Mouse (Mus musculus): ENCODE data around the gene Pdcd2l. TPM values are rescaled to one million over a fixed set of nuclear protein-coding genes. Genes with fewer than 3 reads are reported as not detected.

The Pdcd2l gene
- polyA plus RNA-seq, 1 experiment from 2014 or later = 53.6 TPM

- peak within 1 kb of the TSS; percentile 93 for H3K27ac ChIP-seq (ENCODE audit: low read length)
- H3K9ac ChIP-seq (ENCODE audit: low read length) = peak within 1 kb of the TSS; percentile 86
- WGBS = under 1% methylated on average over 38 of the region's 39 CpGs
- H3K27me3 ChIP-seq (ENCODE audit: control insufficient read depth, insufficient read depth, low read length) = no peaks in the 10 kb centered on the region
- peak within 1 kb of the TSS; percentile 79 for H3K4me3 ChIP-seq (replicated peaks; ENCODE audit: low read length)
- H3K4me2 ChIP-seq (ENCODE audit: low read depth, low read length) = peak within 1 kb of the TSS; percentile 78
- H3K9me3 ChIP-seq (replicated peaks; ENCODE audit: control insufficient read depth, low read length) = no peaks in the 10 kb centered on the region
- peaks cover 37% of the 10 kb centered on the region for H3K4me1 ChIP-seq (ENCODE audit: control insufficient read depth, insufficient read depth, low read length)
- ATAC-seq (ENCODE audit: insufficient read depth, low FRiP score) = peak; percentile 78
- H3K36me3 ChIP-seq (ENCODE audit: control insufficient read depth, insufficient read depth, low read length) = peaks cover 10% of the 10 kb centered on the region; the same call in 1 of the 2 replicates
Observed at GRCm38 (mm10) chr7:34230116-34230515, 33.7 kb upstream of the Pdcd2l start, which contains the start of gene Gpi1. Gene Gpi1 (minus strand): TSS chr7:34230336.

GRCm38 (mm10) chr7:34229691-34230111, 33.2 kb upstream of the Pdcd2l start:
- Histone ChIP-seq H3K4me3 (replicated peaks; ENCODE audit: low read length) (peak overlapping the region; percentile 79), H3K9me3 (replicated peaks; ENCODE audit: control insufficient read depth, low read length) (no peaks in the 10 kb centered on the region), H3K4me1 (ENCODE audit: control insufficient read depth, insufficient read depth, low read length) (peaks cover 37% of the 10 kb centered on the region), H3K27ac (ENCODE audit: low read length) (peak overlapping the region; percentile 93), H3K27me3 (ENCODE audit: control insufficient read depth, insufficient read depth, low read length) (no peaks in the 10 kb centered on the region), H3K36me3 (ENCODE audit: control insufficient read depth, insufficient read depth, low read length) (peaks cover 10% of the 10 kb centered on the region; the same call in 1 of the 2 replicates), H3K9ac (ENCODE audit: low read length) (peak overlapping the region; percentile 86), H3K4me2 (ENCODE audit: low read depth, low read length) (peak overlapping the region; percentile 78)
- ATAC-seq (ENCODE audit: insufficient read depth, low FRiP score) = 0 out of 2 replicates have a peak, but pooled peaks have one; percentile 4
- WGBS = 0% methylated on average over 19 of the region's 19 CpGs

GRCm38 (mm10) chr7:34229153-34229552, 32.7 kb upstream of the Pdcd2l start:
- peak overlapping the region; percentile 93 for H3K27ac ChIP-seq (ENCODE audit: low read length)
- peak overlapping the region; percentile 86 for H3K9ac ChIP-seq (ENCODE audit: low read length)
- H3K9me3 ChIP-seq (replicated peaks; ENCODE audit: control insufficient read depth, low read length) = no peaks in the 10 kb centered on the region
- H3K36me3 ChIP-seq (ENCODE audit: control insufficient read depth, insufficient read depth, low read length) = peaks cover 10% of the 10 kb centered on the region; the same call in 1 of the 2 replicates
- peak overlapping the region; percentile 78 for H3K4me2 ChIP-seq (ENCODE audit: low read depth, low read length)
- H3K4me3 ChIP-seq (replicated peaks; ENCODE audit: low read length) = peak overlapping the region; percentile 79
- H3K4me1 ChIP-seq (ENCODE audit: control insufficient read depth, insufficient read depth, low read length) = peaks cover 37% of the 10 kb centered on the region
- no peaks in the 10 kb centered on the region for H3K27me3 ChIP-seq (ENCODE audit: control insufficient read depth, insufficient read depth, low read length)
- no peak for ATAC-seq (ENCODE audit: insufficient read depth, low FRiP score)
- 23% methylated on average over 5 of the region's 5 CpGs for WGBS

GRCm38 (mm10) chr7:34228641-34229040, 32.2 kb upstream of the Pdcd2l start:
- peak overlapping the region; percentile 86; the same call in 1 of the 2 replicates for H3K9ac ChIP-seq (ENCODE audit: low read length)

GRCm38 (mm10) chr7:34226846-34227245, 30.4 kb upstream of the Pdcd2l start:
- Histone ChIP-seq H3K27ac (ENCODE audit: low read length) (no peak overlapping the region), H3K4me1 (ENCODE audit: control insufficient read depth, insufficient read depth, low read length) (peaks cover 31% of the 10 kb centered on the region), H3K36me3 (ENCODE audit: control insufficient read depth, insufficient read depth, low read length) (peaks cover 19% of the 10 kb centered on the region), H3K4me2 (ENCODE audit: low read depth, low read length) (no peak overlapping the region), H3K4me3 (replicated peaks; ENCODE audit: low read length) (no peak overlapping the region), H3K9me3 (replicated peaks; ENCODE audit: control insufficient read depth, low read length) (no peaks in the 10 kb centered on the region; the same call in 1 of the 2 replicates), H3K9ac (ENCODE audit: low read length) (no peak overlapping the region), H3K27me3 (ENCODE audit: control insufficient read depth, insufficient read depth, low read length) (no peaks in the 10 kb centered on the region)
- ATAC-seq (ENCODE audit: insufficient read depth, low FRiP score) = no peak
- WGBS = 84% methylated on average over 12 of the region's 12 CpGs

More at GRCm38 (mm10) chr7:34228641-34229040, 32.2 kb upstream of the Pdcd2l start:
- WGBS = 39% methylated on average over 7 of the region's 9 CpGs
- Histone ChIP-seq H3K36me3 (ENCODE audit: control insufficient read depth, insufficient read depth, low read length) (peaks cover 10% of the 10 kb centered on the region; the same call in 1 of the 2 replicates), H3K4me1 (ENCODE audit: control insufficient read depth, insufficient read depth, low read length) (peaks cover 36% of the 10 kb centered on the region), H3K27me3 (ENCODE audit: control insufficient read depth, insufficient read depth, low read length) (no peaks in the 10 kb centered on the region), H3K4me3 (replicated peaks; ENCODE audit: low read length) (peak overlapping the region; percentile 79), H3K4me2 (ENCODE audit: low read depth, low read length) (peak overlapping the region; percentile 78), H3K27ac (ENCODE audit: low read length) (no peak overlapping the region), H3K9me3 (replicated peaks; ENCODE audit: control insufficient read depth, low read length) (no peaks in the 10 kb centered on the region)
- ATAC-seq (ENCODE audit: insufficient read depth, low FRiP score) = no peak

GRCm38 (mm10) chr7:34226086-34226485, 29.6 kb upstream of the Pdcd2l start:
- H3K4me3 ChIP-seq (replicated peaks; ENCODE audit: low read length) = no peak overlapping the region
- WGBS = 50% methylated on average over 8 of the region's 8 CpGs
- no peaks in the 10 kb centered on the region; the same call in 1 of the 2 replicates for H3K9me3 ChIP-seq (replicated peaks; ENCODE audit: control insufficient read depth, low read length)
- peaks cover 19% of the 10 kb centered on the region for H3K36me3 ChIP-seq (ENCODE audit: control insufficient read depth, insufficient read depth, low read length)
- no peaks in the 10 kb centered on the region for H3K27me3 ChIP-seq (ENCODE audit: control insufficient read depth, insufficient read depth, low read length)
- no peak for ATAC-seq (ENCODE audit: insufficient read depth, low FRiP score)
- no peak overlapping the region for H3K27ac ChIP-seq (ENCODE audit: low read length)
- no peak overlapping the region for H3K4me2 ChIP-seq (ENCODE audit: low read depth, low read length)
- no peak overlapping the region for H3K9ac ChIP-seq (ENCODE audit: low read length)
- H3K4me1 ChIP-seq (ENCODE audit: control insufficient read depth, insufficient read depth, low read length) = peaks cover 31% of the 10 kb centered on the region

- WGBS = 89% methylated on average over 6 of the region's 6 CpGs
- Histone ChIP-seq H3K9me3 (replicated peaks; ENCODE audit: control insufficient read depth, low read length) (no peaks in the 10 kb centered on the region; the same call in 1 of the 2 replicates), H3K27me3 (ENCODE audit: control insufficient read depth, insufficient read depth, low read length) (no peaks in the 10 kb centered on the region), H3K4me1 (ENCODE audit: control insufficient read depth, insufficient read depth, low read length) (peaks cover 30% of the 10 kb centered on the region), H3K27ac (ENCODE audit: low read length) (no peak overlapping the region), H3K9ac (ENCODE audit: low read length) (no peak overlapping the region), H3K4me2 (ENCODE audit: low read depth, low read length) (no peak overlapping the region), H3K36me3 (ENCODE audit: control insufficient read depth, insufficient read depth, low read length) (peaks cover 25% of the 10 kb centered on the region), H3K4me3 (replicated peaks; ENCODE audit: low read length) (no peak overlapping the region)
- ATAC-seq (ENCODE audit: insufficient read depth, low FRiP score) = no peak
Observed at GRCm38 (mm10) chr7:34224308-34224707, 27.8 kb upstream of the Pdcd2l start.

- H3K36me3 ChIP-seq (ENCODE audit: control insufficient read depth, insufficient read depth, low read length) = peaks cover 22% of the 10 kb centered on the region
- WGBS = 96% methylated on average over 10 of the region's 10 CpGs
- H3K4me2 ChIP-seq (ENCODE audit: low read depth, low read length) = no peak overlapping the region
Observed at GRCm38 (mm10) chr7:34222340-34222739, 25.9 kb upstream of the Pdcd2l start.

GRCm38 (mm10) chr7:34221594-34222250, 25.3 kb upstream of the Pdcd2l start:
- Histone ChIP-seq H3K27me3 (ENCODE audit: control insufficient read depth, insufficient read depth, low read length) (no peaks in the 10 kb centered on the region), H3K9ac (ENCODE audit: low read length) (no peak overlapping the region), H3K4me2 (ENCODE audit: low read depth, low read length) (no peak overlapping the region), H3K9me3 (replicated peaks; ENCODE audit: control insufficient read depth, low read length) (no peaks in the 10 kb centered on the region; the same call in 1 of the 2 replicates), H3K36me3 (ENCODE audit: control insufficient read depth, insufficient read depth, low read length) (peaks cover 17% of the 10 kb centered on the region), H3K4me1 (ENCODE audit: control insufficient read depth, insufficient read depth, low read length) (0 out of 2 replicates have a peak, but pooled peaks cover 10% of the 10 kb centered on the region), H3K27ac (ENCODE audit: low read length) (no peak overlapping the region), H3K4me3 (replicated peaks; ENCODE audit: low read length) (no peak overlapping the region)
- 86% methylated on average over 9 of the region's 9 CpGs for WGBS
- no peak for ATAC-seq (ENCODE audit: insufficient read depth, low FRiP score)

More at GRCm38 (mm10) chr7:34222340-34222739, 25.9 kb upstream of the Pdcd2l start:
- H3K27me3 ChIP-seq (ENCODE audit: control insufficient read depth, insufficient read depth, low read length) = no peaks in the 10 kb centered on the region
- H3K4me1 ChIP-seq (ENCODE audit: control insufficient read depth, insufficient read depth, low read length) = peaks cover 11% of the 10 kb centered on the region; the same call in 1 of the 2 replicates
- no peak overlapping the region for H3K27ac ChIP-seq (ENCODE audit: low read length)
- H3K9me3 ChIP-seq (replicated peaks; ENCODE audit: control insufficient read depth, low read length) = no peaks in the 10 kb centered on the region; the same call in 1 of the 2 replicates
- H3K9ac ChIP-seq (ENCODE audit: low read length) = no peak overlapping the region
- no peak overlapping the region for H3K4me3 ChIP-seq (replicated peaks; ENCODE audit: low read length)
- no peak for ATAC-seq (ENCODE audit: insufficient read depth, low FRiP score)
